Comparison of ENCODE assay signal across 14 mouse cellular contexts in genomic region chr19:28995366-28995765, GRCm38 (mm10). TPM values are rescaled to one million over a fixed set of nuclear protein-coding genes. Genes with fewer than 3 reads are reported as not detected.
DNase-seq lines count a peak whose midpoint lies in the region; ATAC-seq and TF ChIP-seq lines count a peak whose summit lies in the region.
"Had no signal": no experiment of that assay in that cellular context is flagged by ENCODE, and none has a peak within 500 bp of the region (broad histone marks: within the 10 kb centered on the region; RNA-seq: fewer than 3 reads in every experiment).

No protein-coding gene starts in this region.

- TF ChIP-seq POLR2A in cerebellum, adult 2 months (IDR thresholded peaks at IDR 0.05; ENCODE audit: borderline replicate concordance, insufficient read depth, low read length) = no peak

- peak overlapping the region; percentile 38; the same call in 1 of the 2 replicates for H3K27ac ChIP-seq in cerebellum, adult 2 months (ENCODE audit: insufficient read depth, low read length)
- H3K27ac ChIP-seq in hindbrain, embryonic 12.5 days = 0 out of 2 replicates have a peak overlapping the region, but pooled peaks have one; percentile 14
- H3K27ac ChIP-seq in hindbrain, embryonic 14.5 days = no peak overlapping the region
- H3K27ac ChIP-seq in neural tube, embryonic 13.5 days (replicated peaks) = peak overlapping the region; percentile 35
- H3K27ac ChIP-seq: embryonic facial prominence, embryonic 10.5 days; limb, embryonic 10.5 days had no signal

- H3K9me3 ChIP-seq in hindbrain, embryonic 12.5 days (replicated peaks) = no peaks in the 10 kb centered on the region
- no peaks in the 10 kb centered on the region for H3K9me3 ChIP-seq in hindbrain, embryonic 14.5 days (ENCODE audit: control insufficient read depth, low read length)
- no peaks in the 10 kb centered on the region for H3K9me3 ChIP-seq in neural tube, embryonic 13.5 days
- H3K9me3 ChIP-seq: embryonic facial prominence, embryonic 10.5 days; limb, embryonic 10.5 days had no signal

- no peak overlapping the region for H3K4me3 ChIP-seq in cerebellum, adult 2 months (replicated peaks; ENCODE audit: insufficient read depth, low read depth, low read length)
- no peak overlapping the region for H3K4me3 ChIP-seq in hindbrain, embryonic 12.5 days
- no peak overlapping the region for H3K4me3 ChIP-seq in hindbrain, embryonic 14.5 days (replicated peaks; ENCODE audit: low read length)
- no peak overlapping the region for H3K4me3 ChIP-seq in neural tube, embryonic 13.5 days
- H3K4me3 ChIP-seq: embryonic facial prominence, embryonic 10.5 days; limb, embryonic 10.5 days had no signal

- no peak overlapping the region for H3K4me2 ChIP-seq in hindbrain, embryonic 12.5 days (replicated peaks)
- no peak overlapping the region for H3K4me2 ChIP-seq in hindbrain, embryonic 14.5 days (replicated peaks)
- no peak overlapping the region for H3K4me2 ChIP-seq in neural tube, embryonic 13.5 days

- no peak overlapping the region; the same call in 1 of the 2 replicates for H3K9ac ChIP-seq in hindbrain, embryonic 12.5 days
- H3K9ac ChIP-seq in hindbrain, embryonic 14.5 days = no peak overlapping the region
- H3K9ac ChIP-seq in neural tube, embryonic 13.5 days = no peak overlapping the region
- H3K9ac ChIP-seq: liver, postnatal 0 days had no signal

- no peaks in the 10 kb centered on the region for H3K27me3 ChIP-seq in cerebellum, adult 2 months (ENCODE audit: control insufficient read depth, insufficient read depth, low read length)
- H3K27me3 ChIP-seq in hindbrain, embryonic 12.5 days = no peaks in the 10 kb centered on the region
- H3K27me3 ChIP-seq in hindbrain, embryonic 14.5 days (ENCODE audit: control insufficient read depth, insufficient read depth, low read length) = no peaks in the 10 kb centered on the region
- H3K27me3 ChIP-seq in neural tube, embryonic 13.5 days = no peaks in the 10 kb centered on the region

- peaks cover 44% of the 10 kb centered on the region for H3K36me3 ChIP-seq in hindbrain, embryonic 12.5 days
- H3K36me3 ChIP-seq in hindbrain, embryonic 14.5 days (replicated peaks; ENCODE audit: control insufficient read depth, insufficient read depth) = peaks cover 45% of the 10 kb centered on the region
- peaks cover 44% of the 10 kb centered on the region for H3K36me3 ChIP-seq in neural tube, embryonic 13.5 days

- 68% methylated on average over 5 of the region's 5 CpGs for WGBS in cerebellum, adult 2 months
- 92% methylated on average over 5 of the region's 5 CpGs for WGBS in hindbrain, embryonic 12.5 days
- WGBS in hindbrain, embryonic 14.5 days = 91% methylated on average over 5 of the region's 5 CpGs
- WGBS in neural tube, embryonic 13.5 days = 91% methylated on average over 5 of the region's 5 CpGs

- peaks cover 10% of the 10 kb centered on the region; the same call in 1 of the 2 replicates for H3K4me1 ChIP-seq in cerebellum, adult 2 months (ENCODE audit: control insufficient read depth, insufficient read depth, low read length)
- H3K4me1 ChIP-seq in hindbrain, embryonic 12.5 days = peaks cover 9% of the 10 kb centered on the region
- peaks cover 13% of the 10 kb centered on the region for H3K4me1 ChIP-seq in hindbrain, embryonic 14.5 days (replicated peaks; ENCODE audit: control insufficient read depth, insufficient read depth, low read length)
- peaks cover 21% of the 10 kb centered on the region for H3K4me1 ChIP-seq in neural tube, embryonic 13.5 days (replicated peaks)

- no peak for DNase-seq in cerebellum, adult 2 months
- DNase-seq in hindbrain, embryonic 14.5 days (ENCODE audit: low spot score) = no peak
- no peak for DNase-seq in neural tube, embryonic 10.5 days (ENCODE audit: extremely low spot score, low spot score)
- DNase-seq: cerebellum, adult 8-10 months; kidney, adult 8-10 months; kidney, postnatal 14 days; liver, postnatal 0 days; thymus, postnatal 25 days had no signal

- no peak for TF ChIP-seq CTCF in cerebellum, adult 2 months (IDR thresholded peaks at IDR 0.05; ENCODE audit: borderline replicate concordance, insufficient read depth, low read depth, low read length)

- no peak for ATAC-seq in cerebellum, adult (ENCODE audit: insufficient number of reproducible peaks, low FRiP score, low TSS enrichment)
- ATAC-seq in hindbrain, embryonic 12.5 days (ENCODE audit: low FRiP score) = no peak
- no peak for ATAC-seq in hindbrain, embryonic 14.5 days (ENCODE audit: low FRiP score)
- no peak for ATAC-seq in neural tube, embryonic 13.5 days (ENCODE audit: low read depth)
- no peak for ATAC-seq in monocyte, adult 5-6 weeks (replicated peaks; ENCODE audit: insufficient number of reproducible peaks, low FRiP score, low TSS enrichment, poor library complexity, severe bottlenecking)
- ATAC-seq: liver, postnatal 0 days had no signal

RNA-seq across cellular contexts. Expression of gene Cdc37l1, which starts 5.2 kb away (rescaled TPM):
- 86.2 and 91.8 TPM in 2 replicates for polyA plus RNA-seq in cerebellum, adult 2 months (2012; rRNA removed)
- 58.1 and 58.5 TPM in 2 replicates for polyA plus RNA-seq in hindbrain, embryonic 12.5 days (2016; fragmentation: Nextera tagmentation; extraction: Ambion mirVana)
- 56.6 and 58.3 TPM in 2 replicates for polyA plus RNA-seq in hindbrain, embryonic 14.5 days (2014; fragmentation: Nextera tagmentation; extraction: Ambion mirVana)
- 47.2 and 49.7 TPM in 2 replicates for polyA plus RNA-seq in neural tube, embryonic 13.5 days (2015; fragmentation: Nextera tagmentation; extraction: Ambion mirVana)
- 41.7 to 93.1 TPM (median 56.3 TPM) in 3 replicates for total RNA-seq in monocyte, adult 5-6 weeks (2017)

RNA-seq across cellular contexts. Expression of gene 4430402I18Rik, which starts 27.8 kb away (rescaled TPM):
- 4.5 and 6.2 TPM in 2 replicates for polyA plus RNA-seq in cerebellum, adult 2 months (2012; rRNA removed)
- polyA plus RNA-seq in hindbrain, embryonic 12.5 days (2016; fragmentation: Nextera tagmentation; extraction: Ambion mirVana) = 0.81 and 1.1 TPM in 2 replicates
- polyA plus RNA-seq in hindbrain, embryonic 14.5 days (2014; fragmentation: Nextera tagmentation; extraction: Ambion mirVana) = 0.56 and 2.0 TPM in 2 replicates
- polyA plus RNA-seq in neural tube, embryonic 13.5 days (2015; fragmentation: Nextera tagmentation; extraction: Ambion mirVana) = 0.80 and 1.1 TPM in 2 replicates
- total RNA-seq in monocyte, adult 5-6 weeks (2017) = 1.2 to 4.4 TPM (median 1.6 TPM) in 3 replicates
- polyA plus RNA-seq: limb, embryonic 10.5 days had no signal

RNA-seq across cellular contexts. Expression of gene Plpp6, which starts 31.6 kb away (rescaled TPM):
- polyA plus RNA-seq in cerebellum, adult 2 months (2012; rRNA removed) = 29.7 and 31.9 TPM in 2 replicates
- polyA plus RNA-seq in hindbrain, embryonic 12.5 days (2016; fragmentation: Nextera tagmentation; extraction: Ambion mirVana) = 9.9 and 10.6 TPM in 2 replicates
- 18.7 and 21.3 TPM in 2 replicates for polyA plus RNA-seq in hindbrain, embryonic 14.5 days (2014; fragmentation: Nextera tagmentation; extraction: Ambion mirVana)
- 11.0 and 12.0 TPM in 2 replicates for polyA plus RNA-seq in neural tube, embryonic 13.5 days (2015; fragmentation: Nextera tagmentation; extraction: Ambion mirVana)
- 6.7 to 12.2 TPM (median 11.9 TPM) in 3 replicates for total RNA-seq in monocyte, adult 5-6 weeks (2017)

RNA-seq across cellular contexts. Expression of gene Ak3, which starts 52.4 kb away (rescaled TPM):
- 63.9 and 64.7 TPM in 2 replicates for polyA plus RNA-seq in cerebellum, adult 2 months (2012; rRNA removed)
- 69.3 and 75.5 TPM in 2 replicates for polyA plus RNA-seq in hindbrain, embryonic 12.5 days (2016; fragmentation: Nextera tagmentation; extraction: Ambion mirVana)
- polyA plus RNA-seq in hindbrain, embryonic 14.5 days (2014; fragmentation: Nextera tagmentation; extraction: Ambion mirVana) = 69.8 and 88.2 TPM in 2 replicates
- 69.8 and 71.9 TPM in 2 replicates for polyA plus RNA-seq in neural tube, embryonic 13.5 days (2015; fragmentation: Nextera tagmentation; extraction: Ambion mirVana)
- total RNA-seq in monocyte, adult 5-6 weeks (2017) = 25.3 to 47.3 TPM (median 27.9 TPM) in 3 replicates
